ENCODE assay signal across 11 mouse cellular contexts in the genomic region with DNA sequence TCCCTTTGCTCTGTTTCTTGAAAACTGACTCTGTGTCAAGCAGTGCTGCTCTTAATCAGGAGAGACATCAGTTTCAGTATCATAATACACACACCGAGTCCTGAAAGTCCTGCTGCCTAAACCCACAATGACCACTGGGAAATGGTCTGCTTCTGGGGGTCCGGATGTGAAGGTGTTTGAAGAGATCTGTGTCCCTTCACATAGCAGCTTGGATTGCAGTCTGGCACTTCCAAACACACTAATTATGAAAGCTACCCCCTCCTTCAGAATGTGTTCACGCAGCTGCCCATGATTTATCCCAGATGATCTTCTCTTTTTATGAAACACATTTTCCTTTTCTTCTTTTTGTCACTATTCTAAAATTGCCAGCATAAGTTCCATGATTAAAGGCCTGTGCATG.
"Had no signal": no experiment of that assay in that cellular context is flagged by ENCODE, and none has a peak within 500 bp of the region (broad histone marks: within the 10 kb centered on the region; RNA-seq: fewer than 3 reads in every experiment).

No protein-coding gene starts in this region.

- H3K27me3 ChIP-seq: hindbrain, embryonic 15.5 days; limb, embryonic 12.5 days; liver, embryonic 13.5 days; midbrain, embryonic 15.5 days; neural tube, embryonic 13.5 days had no signal

- H3K27ac ChIP-seq: hindbrain, embryonic 15.5 days; layer of hippocampus, adult 2 months; limb, embryonic 12.5 days; liver, embryonic 13.5 days; midbrain, embryonic 10.5 days; midbrain, embryonic 15.5 days; neural tube, embryonic 13.5 days; stomach, postnatal 0 days had no signal

- H3K4me3 ChIP-seq: hindbrain, embryonic 15.5 days; layer of hippocampus, adult 2 months; limb, embryonic 12.5 days; liver, embryonic 13.5 days; midbrain, embryonic 10.5 days; midbrain, embryonic 15.5 days; neural tube, embryonic 13.5 days had no signal

- H3K9ac ChIP-seq: hindbrain, embryonic 15.5 days; limb, embryonic 12.5 days; liver, embryonic 13.5 days; liver, postnatal 0 days; midbrain, embryonic 15.5 days; neural tube, embryonic 13.5 days had no signal

- H3K4me1 ChIP-seq: hindbrain, embryonic 15.5 days; liver, embryonic 13.5 days; midbrain, embryonic 10.5 days; midbrain, embryonic 15.5 days; neural tube, embryonic 13.5 days had no signal

- ATAC-seq: intestine, embryonic 16.5 days; liver, postnatal 0 days had no signal

- H3K9me3 ChIP-seq: hindbrain, embryonic 15.5 days; limb, embryonic 12.5 days; liver, embryonic 13.5 days; midbrain, embryonic 10.5 days; midbrain, embryonic 15.5 days; neural tube, embryonic 13.5 days had no signal

- DNase-seq: liver, embryonic 13.5 days; liver, postnatal 0 days; thymus, adult 18-20 months had no signal

- H3K4me2 ChIP-seq: hindbrain, embryonic 15.5 days; limb, embryonic 12.5 days; liver, embryonic 13.5 days; midbrain, embryonic 15.5 days; neural tube, embryonic 13.5 days had no signal

- H3K36me3 ChIP-seq: hindbrain, embryonic 15.5 days; limb, embryonic 12.5 days; liver, embryonic 13.5 days; midbrain, embryonic 10.5 days; midbrain, embryonic 15.5 days; neural tube, embryonic 13.5 days had no signal
